Comparison of ENCODE assay signal across 8 mouse cellular contexts in genomic region chr5:25101126-25101523, GRCm38 (mm10). TPM values are rescaled to one million over a fixed set of nuclear protein-coding genes. Genes with fewer than 3 reads are reported as not detected.
DNase-seq lines count a peak whose midpoint lies in the region; ATAC-seq and TF ChIP-seq lines count a peak whose summit lies in the region.

No protein-coding gene starts in this region.

- H3K27ac ChIP-seq in forebrain, postnatal 0 days (ENCODE audit: low read depth, low read length) = no peak overlapping the region
- H3K27ac ChIP-seq in hindbrain, embryonic 13.5 days = no peak overlapping the region
- no peak overlapping the region for H3K27ac ChIP-seq in midbrain, embryonic 14.5 days (replicated peaks; ENCODE audit: low read depth, low read length)

- H3K4me1 ChIP-seq in forebrain, postnatal 0 days (ENCODE audit: insufficient read depth) = 0 out of 2 replicates have a peak, but pooled peaks cover 6% of the 10 kb centered on the region
- peaks cover 36% of the 10 kb centered on the region for H3K4me1 ChIP-seq in hindbrain, embryonic 13.5 days (replicated peaks)
- H3K4me1 ChIP-seq in midbrain, embryonic 14.5 days (ENCODE audit: control insufficient read depth, insufficient read depth, low read length) = peaks cover 13% of the 10 kb centered on the region

- peak overlapping the region; percentile 51 for H3K9ac ChIP-seq in forebrain, postnatal 0 days
- peak overlapping the region; percentile 74 for H3K9ac ChIP-seq in hindbrain, embryonic 13.5 days
- H3K9ac ChIP-seq in midbrain, embryonic 14.5 days (replicated peaks; ENCODE audit: low read length) = peak overlapping the region; percentile 47

- TF ChIP-seq CTCF in forebrain, postnatal 0 days (IDR thresholded peaks at IDR 0.05; ENCODE audit: low read depth) = no peak; the same call in 1 of the 2 replicates

- H3K36me3 ChIP-seq in forebrain, postnatal 0 days (ENCODE audit: insufficient read depth) = no peaks in the 10 kb centered on the region
- no peaks in the 10 kb centered on the region for H3K36me3 ChIP-seq in hindbrain, embryonic 13.5 days
- H3K36me3 ChIP-seq in midbrain, embryonic 14.5 days (ENCODE audit: control insufficient read depth, insufficient read depth, low read length) = no peaks in the 10 kb centered on the region

- peak overlapping the region; percentile 100 for H3K4me2 ChIP-seq in forebrain, postnatal 0 days (ENCODE audit: low read depth)
- peak overlapping the region; percentile 100 for H3K4me2 ChIP-seq in hindbrain, embryonic 13.5 days
- peak overlapping the region; percentile 98 for H3K4me2 ChIP-seq in midbrain, embryonic 14.5 days (ENCODE audit: low read length)

- H3K9me3 ChIP-seq in forebrain, postnatal 0 days (ENCODE audit: low read length) = no peaks in the 10 kb centered on the region
- no peaks in the 10 kb centered on the region for H3K9me3 ChIP-seq in hindbrain, embryonic 13.5 days
- no peaks in the 10 kb centered on the region for H3K9me3 ChIP-seq in midbrain, embryonic 14.5 days (ENCODE audit: control insufficient read depth, low read length)

- DNase-seq in retina, embryonic 14.5 days (ENCODE audit: low spot score) = peak; percentile 45
- no peak for DNase-seq in retina, postnatal 1 day
- DNase-seq in adrenal gland, postnatal 14 days = peak; percentile 80
- peak; percentile 29 for DNase-seq in forebrain, postnatal 0 days
- DNase-seq in liver = peak; percentile 44
- peak; percentile 58 for DNase-seq in midbrain, embryonic 14.5 days
- peak; percentile 56 for DNase-seq in testis, postnatal 14 days (ENCODE audit: low spot score)

- 1% methylated on average over 25 of the region's 25 CpGs for WGBS in forebrain, postnatal 0 days
- WGBS in hindbrain, embryonic 13.5 days = 1% methylated on average over 25 of the region's 25 CpGs
- WGBS in midbrain, embryonic 14.5 days = 1% methylated on average over 25 of the region's 25 CpGs

- 0 out of 2 replicates have a peak, but pooled peaks cover 3% of the 10 kb centered on the region for H3K27me3 ChIP-seq in forebrain, postnatal 0 days (ENCODE audit: insufficient read depth, low read length)
- H3K27me3 ChIP-seq in hindbrain, embryonic 13.5 days = peaks cover 67% of the 10 kb centered on the region
- peaks cover 41% of the 10 kb centered on the region for H3K27me3 ChIP-seq in midbrain, embryonic 14.5 days (ENCODE audit: control insufficient read depth, insufficient read depth, low read length)

- ATAC-seq in forebrain, postnatal 0 days = peak; percentile 32
- 0 out of 2 replicates have a peak, but pooled peaks have one; percentile 37 for ATAC-seq in hindbrain, embryonic 13.5 days (ENCODE audit: low FRiP score)
- peak; percentile 25; the same call in 1 of the 2 replicates for ATAC-seq in midbrain, embryonic 14.5 days (ENCODE audit: low FRiP score, low TSS enrichment)

- peak overlapping the region; percentile 54 for H3K4me3 ChIP-seq in forebrain, postnatal 0 days (ENCODE audit: low read depth, low read length)
- H3K4me3 ChIP-seq in hindbrain, embryonic 13.5 days = peak overlapping the region; percentile 63
- peak overlapping the region; percentile 49 for H3K4me3 ChIP-seq in midbrain, embryonic 14.5 days (replicated peaks; ENCODE audit: low read depth, low read length)

RNA-seq across cellular contexts. Expression of gene Prkag2, which starts 0.7 kb away (rescaled TPM):
- total RNA-seq in adrenal gland, postnatal 14 days (2021) = 64.7 and 74.9 TPM in 2 replicates
- 62.4 and 72.2 TPM in 2 replicates for total RNA-seq in forebrain, postnatal 0 days (2014; rRNA removed)
- 94.9 and 112 TPM in 2 replicates for polyA plus RNA-seq in forebrain, postnatal 0 days (2015; fragmentation: Nextera tagmentation; extraction: Ambion mirVana)
- polyA plus RNA-seq in hindbrain, embryonic 13.5 days (2015; fragmentation: Nextera tagmentation; extraction: Ambion mirVana) = 80.1 and 82.3 TPM in 2 replicates
- 97.6 and 103 TPM in 2 replicates for polyA plus RNA-seq in midbrain, embryonic 14.5 days (2014; fragmentation: Nextera tagmentation; extraction: Ambion mirVana)
